Mouse (Mus musculus) bone marrow, adult 2 months (tissue): ENCODE results near the gene Rcn2.
A peak's percentile ranks its signal among the peaks of the same experiment; 100 is the strongest.

Experiments
- CTCF ChIP-seq: fragments of 200-500 bp; IDR thresholded peaks from 2 replicates; pipeline ENCODE4 v1.5.1; 2011; ENCODE audit warnings: low read length, control low read depth; ENCODE audit not compliant: control insufficient read depth, insufficient read depth
- POLR2A ChIP-seq: fragments of 200-500 bp; IDR thresholded peaks from 2 replicates; pipeline ENCODE4 v1.6.1; 2011; ENCODE audit warnings: low read depth, mild to moderate bottlenecking, control low read depth, low read length, borderline replicate concordance; ENCODE audit not compliant: control insufficient read depth

DNA sequence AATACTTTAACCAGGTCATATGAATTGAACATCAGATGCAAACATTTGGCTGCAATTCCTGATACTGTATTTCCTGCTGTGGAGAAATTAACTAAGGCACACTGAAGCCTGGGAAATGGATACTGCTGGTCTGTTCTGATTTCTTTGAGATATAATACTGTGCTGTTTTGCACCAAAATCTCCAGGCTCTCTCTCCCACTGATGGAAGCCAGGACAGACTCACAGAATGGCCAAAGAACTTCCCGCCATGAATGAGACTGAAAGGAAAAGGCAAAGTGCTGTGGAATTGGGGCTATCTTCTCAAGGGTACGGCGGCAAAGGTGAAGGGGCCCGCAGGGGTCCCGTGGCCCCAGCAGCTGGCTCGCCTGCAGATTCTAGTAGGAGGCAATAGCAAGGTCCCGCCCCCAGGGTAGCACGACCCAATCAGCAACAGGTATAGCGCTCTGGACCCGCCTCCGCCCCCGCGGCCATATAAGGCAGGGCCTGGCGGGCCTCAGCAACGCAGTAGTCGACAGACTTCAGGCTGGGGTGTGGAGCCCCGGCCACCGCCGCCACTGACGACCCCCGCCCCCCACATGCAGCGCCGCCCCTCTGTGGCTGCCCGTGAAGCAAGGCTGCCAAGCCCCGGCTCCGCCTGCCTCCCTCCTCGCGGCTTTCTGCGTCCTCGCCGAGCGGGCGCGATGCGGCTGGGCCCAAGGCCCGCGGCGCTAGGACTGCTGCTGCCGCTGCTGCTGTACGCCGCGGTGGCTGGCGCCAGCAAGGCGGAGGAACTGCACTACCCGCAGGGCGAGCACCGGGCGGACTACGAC is at the start of gene Rcn2:
- TF ChIP-seq CTCF (no peak), POLR2A (peak; percentile 89; the same call in 1 of the 2 replicates)
